Comparison of ENCODE assay signal across 10 mouse cellular contexts in genomic region chr17:14173459-14173858, GRCm38 (mm10). TPM values are rescaled to one million over a fixed set of nuclear protein-coding genes. Genes with fewer than 3 reads are reported as not detected.
A peak's percentile ranks its signal among the peaks of the same experiment; 100 is the strongest.
DNase-seq lines count a peak whose midpoint lies in the region; ATAC-seq lines count a peak whose summit lies in the region.
"Had no signal": no experiment of that assay in that cellular context is flagged by ENCODE, and none has a peak within 500 bp of the region (broad histone marks: within the 10 kb centered on the region; RNA-seq: fewer than 3 reads in every experiment).

No protein-coding gene starts in this region.

- WGBS in liver, embryonic 13.5 days (ENCODE audit: insufficient replicate concordance) = 8% methylated on average over 1 of the region's 1 CpGs

- no peaks in the 10 kb centered on the region for H3K9me3 ChIP-seq in liver, embryonic 13.5 days (replicated peaks)

- peak overlapping the region; percentile 42; the same call in 1 of the 2 replicates for H3K9ac ChIP-seq in liver, embryonic 13.5 days

- H3K27ac ChIP-seq in liver, embryonic 13.5 days = peak overlapping the region; percentile 22; the same call in 1 of the 2 replicates

- H3K4me3 ChIP-seq in liver, embryonic 13.5 days (replicated peaks) = no peak overlapping the region

- H3K4me1 ChIP-seq in liver, embryonic 13.5 days (replicated peaks) = peaks cover 63% of the 10 kb centered on the region

- no peaks in the 10 kb centered on the region for H3K36me3 ChIP-seq in liver, embryonic 13.5 days

- H3K27me3 ChIP-seq in liver, embryonic 13.5 days = no peaks in the 10 kb centered on the region

- peak overlapping the region; percentile 28; the same call in 1 of the 2 replicates for H3K4me2 ChIP-seq in liver, embryonic 13.5 days

- DNase-seq in kidney, adult 9 months = peak; percentile 49
- DNase-seq in kidney, adult 18-20 months = no peak
- DNase-seq in embryo, embryonic 10.5 days (ENCODE audit: low spot score) = peak; percentile 35
- DNase-seq in heart, postnatal 4 days = peak; percentile 27
- peak; percentile 55 for DNase-seq in liver, embryonic 13.5 days
- no peak for DNase-seq in right cerebral cortex, adult 2 months (ENCODE audit: low spot score in 2 of 2)
- no peak for DNase-seq in spleen, postnatal 14 days (ENCODE audit: low spot score in 2 of 2)

- ATAC-seq in liver, embryonic 13.5 days (ENCODE audit: low read depth) = peak; percentile 79
- no peak for ATAC-seq in activated CD4-positive, CD25-positive, alpha-beta regulatory T cell, adult 4 months

RNA-seq across cellular contexts. Expression of gene Dact2, which starts 30.6 kb away (rescaled TPM):
- total RNA-seq in heart, postnatal 4 days (2021) = 1 to 10 TPM; 1.8 to 1.9 TPM
- polyA plus RNA-seq in liver, embryonic 13.5 days (2015; fragmentation: Nextera tagmentation; extraction: Ambion mirVana) = 0.54 and 0.68 TPM in 2 replicates
- not detected for polyA plus RNA-seq in activated CD4-positive, CD25-positive, alpha-beta regulatory T cell, adult 4 months (2017; shearing (Covaris generic))
- total RNA-seq: CH12.LX; neutrophil, adult 5-6 weeks had no signal

Comparison
In these comparisons a context has a peak if more than half of its experiments do, and no peak if none do; other contexts are left out.
1. DNase-seq: peak in kidney, adult 9 months (single experiment), embryo, embryonic 10.5 days (single experiment), heart, postnatal 4 days (single experiment) and liver, embryonic 13.5 days (single experiment); none in kidney, adult 18-20 months (single experiment), right cerebral cortex, adult 2 months (0 of 2) and spleen, postnatal 14 days (0 of 2).